Mouse (Mus musculus) kidney, embryonic 16.5 days (tissue): ENCODE data around the gene Irx6. TPM values are rescaled to one million over a fixed set of nuclear protein-coding genes. Genes with fewer than 3 reads are reported as not detected.

Source experiments
- ATAC-seq: fragments of 200-750 bp; cut with Nextera tagmentation; 2 replicates; pipeline ENCODE4 v1.8.0; 2017; ENCODE audit warnings: moderate TSS enrichment; ENCODE audit not compliant: low FRiP score, low TSS enrichment
- H3K27ac ChIP-seq: fragments of 300-500 bp; sonication (generic); 2 replicates; pipeline ENCODE4 v1.5.1; 2014; ENCODE audit warnings: low read length
- H3K27me3 ChIP-seq: fragments of 300-500 bp; sonication (generic); 2 replicates; pipeline ENCODE4 v1.6.1; 2014; ENCODE audit warnings: low read length, control low read depth, mixed read lengths; ENCODE audit not compliant: insufficient read depth
- H3K36me3 ChIP-seq: fragments of 300-500 bp; sonication (generic); 2 replicates; pipeline ENCODE4 v1.6.1; 2014; ENCODE audit warnings: low read length, control low read depth, mixed read lengths; ENCODE audit not compliant: insufficient read depth
- H3K4me1 ChIP-seq: fragments of 300-500 bp; sonication (generic); 2 replicates; pipeline ENCODE4 v1.6.1; 2014; ENCODE audit warnings: low read length, control low read depth, mixed read lengths; ENCODE audit not compliant: insufficient read depth
- H3K4me2 ChIP-seq: fragments of 300-500 bp; sonication (generic); replicated peaks from 2 replicates; pipeline ENCODE4 v1.6.1; 2014; ENCODE audit warnings: low read depth, low read length
- H3K4me3 ChIP-seq: fragments of 300-500 bp; sonication (generic); 2 replicates; pipeline ENCODE4 v1.5.1; 2014; ENCODE audit warnings: mild to moderate bottlenecking, low read length
- H3K9ac ChIP-seq: fragments of 300-500 bp; sonication (generic); replicated peaks from 2 replicates; pipeline ENCODE4 v1.6.1; 2014; ENCODE audit warnings: low read length
- H3K9me3 ChIP-seq: fragments of 300-500 bp; sonication (generic); 2 replicates; pipeline ENCODE4 v1.6.1; 2016; ENCODE audit warnings: low read length, control low read depth
- WGBS: fragments of 180-500 bp; shearing (Covaris S2); extraction: QIAGEN DNeasy Blood & Tissue Kit; methylation state at CpG from one replicate; pipeline ENCODE4 v1.1.7; 2014; 5-methylcytosine and 5-hydroxymethylcytosine counted together
- polyA plus RNA-seq: library from polyadenylated mRNA; unstranded; fragments of >200 nt; fragmentation: Nextera tagmentation; extraction: Ambion mirVana; gene quantifications from 2 replicates; pipeline ENCODE4 v1.2.1, GENCODE M21; 2015

The Irx6 gene
- polyA plus RNA-seq, 1 experiment from 2014 or later = 0.14 TPM

DNA sequence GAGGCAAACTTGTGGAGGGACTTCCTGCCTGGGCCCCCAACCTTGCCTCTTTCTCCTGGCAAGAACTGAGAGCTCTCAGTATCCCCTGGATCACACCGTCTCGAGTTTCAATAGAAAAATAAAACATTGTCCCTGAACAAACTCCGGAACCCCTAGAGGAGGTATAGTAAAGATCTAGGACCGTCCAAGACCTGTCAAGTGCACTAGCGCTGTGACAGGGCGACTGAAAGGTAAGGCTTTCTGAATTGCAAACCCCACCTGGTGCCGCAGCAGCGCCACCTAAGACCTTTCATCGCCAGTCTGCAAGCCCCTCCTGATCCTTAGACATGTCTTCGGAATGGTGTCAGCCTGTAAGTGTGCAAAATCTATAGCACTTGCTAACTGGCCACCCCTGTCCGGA, 987 bp upstream of the Irx6 start:
- H3K9me3 ChIP-seq = no peaks in the 10 kb centered on the region
- no peaks in the 10 kb centered on the region for H3K36me3 ChIP-seq
- H3K4me3 ChIP-seq = peak overlapping the region; percentile 54
- H3K4me2 ChIP-seq = peak overlapping the region; percentile 89
- ATAC-seq = no peak; the same call in 1 of the 2 replicates
- H3K27ac ChIP-seq = no peak overlapping the region
- H3K9ac ChIP-seq = no peak overlapping the region
- peaks cover 19% of the 10 kb centered on the region for H3K4me1 ChIP-seq
- WGBS = 2% methylated on average over 11 of the region's 11 CpGs
- H3K27me3 ChIP-seq = peaks cover 86% of the 10 kb centered on the region

DNA sequence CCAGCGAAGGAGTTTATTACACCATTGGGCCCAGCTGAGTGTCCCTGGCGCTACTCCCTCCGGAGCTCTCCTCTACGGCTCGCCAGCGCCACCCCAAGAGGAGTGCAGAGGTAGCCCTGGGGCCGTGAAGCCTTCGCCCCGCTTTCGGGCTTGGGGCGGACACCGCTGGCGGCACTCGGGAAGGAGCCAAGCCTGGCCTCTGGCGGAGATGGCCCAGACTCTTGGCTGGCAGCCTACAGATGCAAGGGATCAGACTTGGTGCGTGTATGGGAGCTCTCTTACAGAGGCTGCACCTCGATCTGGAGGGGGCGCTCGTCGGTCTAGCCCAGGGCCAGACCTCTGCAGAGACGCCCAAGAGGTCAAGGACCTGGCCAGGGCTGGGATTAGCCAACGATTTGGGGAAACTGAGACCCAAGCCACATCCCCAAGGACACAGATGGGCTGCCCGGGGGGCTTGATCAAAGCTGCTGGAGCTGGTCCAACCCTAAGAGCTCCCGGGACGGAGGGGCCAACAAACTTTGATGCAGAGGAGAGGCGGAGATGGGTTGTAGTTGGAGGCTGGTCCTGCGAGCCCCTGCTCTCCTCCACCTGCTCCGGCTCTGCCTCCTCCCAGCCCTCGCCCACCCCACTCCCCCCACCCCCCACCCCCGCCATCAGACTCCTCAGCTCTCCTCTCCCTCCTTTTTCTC, 389 bp upstream of the Irx6 start:
- Histone ChIP-seq H3K4me3 (peak overlapping the region; percentile 54), H3K4me2 (peak overlapping the region; percentile 89), H3K27me3 (peaks cover 88% of the 10 kb centered on the region), H3K27ac (no peak overlapping the region), H3K36me3 (no peaks in the 10 kb centered on the region), H3K4me1 (peaks cover 19% of the 10 kb centered on the region), H3K9me3 (no peaks in the 10 kb centered on the region), H3K9ac (peak overlapping the region; percentile 62; the same call in 1 of the 2 replicates)
- WGBS = 1% methylated on average over 28 of the region's 30 CpGs
- ATAC-seq = peak; percentile 80

DNA sequence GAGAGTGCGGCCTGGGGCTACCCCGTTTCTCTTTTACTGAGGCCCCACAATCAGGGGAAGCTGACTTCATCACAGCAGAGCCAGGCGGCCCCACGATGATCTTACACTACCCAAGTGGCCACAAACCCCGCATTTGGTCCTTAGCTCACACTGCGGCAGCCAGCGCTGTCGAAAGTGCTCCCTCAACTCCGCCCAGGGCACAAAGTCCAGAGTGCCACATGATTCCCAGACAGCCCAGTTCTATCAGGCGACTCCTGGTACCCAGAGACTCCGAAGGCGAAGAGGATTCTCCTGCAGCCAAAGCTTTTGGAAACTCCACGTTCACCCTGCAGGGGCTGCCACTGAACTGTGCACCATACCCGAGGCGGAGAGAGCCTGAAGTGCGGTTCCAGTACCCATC, 4.3 kb downstream of the Irx6 start:
- Histone ChIP-seq H3K4me1 (peaks cover 14% of the 10 kb centered on the region), H3K4me3 (peak overlapping the region; percentile 19), H3K4me2 (peak overlapping the region; percentile 45), H3K9me3 (no peaks in the 10 kb centered on the region), H3K36me3 (no peaks in the 10 kb centered on the region), H3K27ac (no peak overlapping the region), H3K27me3 (peaks cover 74% of the 10 kb centered on the region), H3K9ac (no peak overlapping the region)
- WGBS = 7% methylated on average over 16 of the region's 16 CpGs
- no peak for ATAC-seq

DNA sequence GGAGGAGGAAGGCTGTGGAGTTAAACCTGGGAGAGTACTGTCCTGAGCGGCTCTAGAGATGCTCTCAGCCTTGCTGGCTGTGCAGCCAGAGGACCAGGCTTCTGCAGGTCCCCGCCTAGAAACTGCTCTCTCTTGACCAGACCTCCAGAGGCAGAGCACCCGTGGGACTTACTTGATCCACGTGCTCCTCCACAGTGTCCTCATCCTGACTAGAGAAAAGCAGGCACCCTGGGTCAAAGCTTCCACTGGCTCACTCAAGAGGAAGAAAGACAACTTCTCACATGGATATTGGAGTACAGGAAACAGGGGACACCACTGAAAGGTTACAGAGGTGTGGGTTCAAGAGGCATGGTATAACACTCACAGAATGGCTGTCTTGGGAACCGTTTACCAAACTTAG, 23.3 kb downstream of the Irx6 start:
- Histone ChIP-seq H3K27me3 (no peaks in the 10 kb centered on the region), H3K4me2 (no peak overlapping the region), H3K36me3 (no peaks in the 10 kb centered on the region), H3K9ac (no peak overlapping the region), H3K4me1 (no peaks in the 10 kb centered on the region), H3K9me3 (no peaks in the 10 kb centered on the region), H3K4me3 (no peak overlapping the region), H3K27ac (no peak overlapping the region)
- no peak for ATAC-seq
- WGBS = 83% methylated on average over 5 of the region's 5 CpGs

DNA sequence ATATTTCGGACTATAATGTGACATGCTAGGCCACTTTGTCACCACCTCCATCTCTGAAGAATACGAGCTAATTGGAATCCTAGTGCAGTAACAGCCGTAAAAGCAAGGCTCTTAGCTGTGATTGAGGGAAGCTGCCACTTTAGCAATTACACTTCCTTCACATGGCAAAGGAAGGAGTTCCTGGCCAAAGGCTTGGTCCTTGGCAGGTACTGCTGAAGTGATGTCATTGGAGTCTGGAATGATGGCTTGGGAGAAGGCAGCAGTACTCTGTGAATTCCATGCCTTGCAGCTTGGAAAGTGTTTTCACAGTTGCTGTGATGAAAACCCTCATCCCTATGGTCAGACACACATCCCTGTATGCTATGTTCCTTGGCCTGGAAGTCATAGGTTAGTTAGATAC, 24.3 kb downstream of the Irx6 start:
- no peaks in the 10 kb centered on the region for H3K36me3 ChIP-seq
- no peaks in the 10 kb centered on the region for H3K4me1 ChIP-seq
- H3K4me2 ChIP-seq = no peak overlapping the region
- no peak overlapping the region for H3K9ac ChIP-seq
- no peak overlapping the region for H3K27ac ChIP-seq
- no peak overlapping the region for H3K4me3 ChIP-seq
- ATAC-seq = no peak
- no peaks in the 10 kb centered on the region for H3K9me3 ChIP-seq
- 53% methylated on average over 3 of the region's 3 CpGs for WGBS
- no peaks in the 10 kb centered on the region for H3K27me3 ChIP-seq

DNA sequence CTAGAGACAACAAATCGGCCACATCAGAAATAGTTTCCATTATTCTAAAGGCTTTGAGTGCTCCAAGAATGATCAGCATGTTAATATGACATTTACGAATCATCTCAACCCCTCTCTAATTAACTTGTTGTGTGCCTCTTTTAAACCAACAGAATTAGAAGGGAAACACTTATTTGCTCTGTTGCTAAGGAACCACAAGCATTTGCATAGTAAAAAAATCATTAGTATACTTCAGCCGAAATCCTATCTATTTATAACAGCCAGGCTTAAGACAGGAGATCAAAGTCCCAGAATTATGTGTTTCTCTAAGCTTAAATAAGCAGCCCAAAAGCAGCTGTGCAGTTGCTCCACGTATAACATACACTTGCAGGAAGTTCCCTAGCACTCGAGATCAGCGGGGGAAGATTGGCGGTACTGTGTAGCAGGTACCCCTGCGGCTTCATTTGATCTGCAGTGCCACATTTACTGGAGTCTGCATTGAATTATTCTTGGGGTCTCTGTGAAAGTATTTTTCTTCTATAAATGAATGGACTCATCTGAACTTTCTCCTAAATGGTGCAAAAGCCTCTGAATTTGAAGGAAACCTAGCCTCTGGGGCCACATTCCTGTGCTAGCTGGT, 25.9 kb downstream of the Irx6 start:
- no peaks in the 10 kb centered on the region for H3K27me3 ChIP-seq
- no peaks in the 10 kb centered on the region for H3K9me3 ChIP-seq
- H3K4me3 ChIP-seq = no peak overlapping the region
- H3K36me3 ChIP-seq = no peaks in the 10 kb centered on the region
- H3K9ac ChIP-seq = no peak overlapping the region
- ATAC-seq = no peak
- no peak overlapping the region for H3K27ac ChIP-seq
- no peak overlapping the region for H3K4me2 ChIP-seq
- H3K4me1 ChIP-seq = no peaks in the 10 kb centered on the region
- 58% methylated on average over 8 of the region's 8 CpGs for WGBS

DNA sequence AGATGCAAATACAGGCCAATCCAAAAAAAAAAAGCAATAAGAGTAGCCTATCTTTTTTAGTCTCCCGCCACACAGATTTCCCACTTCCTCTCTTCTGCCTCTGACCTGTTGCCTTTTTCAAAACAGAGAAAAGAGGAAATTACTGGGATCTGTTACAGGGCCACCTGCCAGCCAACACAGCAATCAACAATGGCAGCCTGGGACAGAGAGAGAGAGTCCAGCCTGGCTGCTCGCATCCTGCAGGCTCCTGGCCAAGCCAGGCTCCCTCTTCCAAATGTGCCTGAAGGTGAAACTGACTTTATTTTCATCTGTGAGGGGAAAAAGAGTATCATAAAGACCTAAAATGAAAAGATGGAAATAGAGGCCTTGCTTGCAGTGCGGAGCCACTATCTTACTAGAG, 29.3 kb downstream of the Irx6 start:
- no peak for ATAC-seq
- no peak overlapping the region for H3K9ac ChIP-seq
- WGBS = 72% methylated on average over 3 of the region's 3 CpGs

DNA sequence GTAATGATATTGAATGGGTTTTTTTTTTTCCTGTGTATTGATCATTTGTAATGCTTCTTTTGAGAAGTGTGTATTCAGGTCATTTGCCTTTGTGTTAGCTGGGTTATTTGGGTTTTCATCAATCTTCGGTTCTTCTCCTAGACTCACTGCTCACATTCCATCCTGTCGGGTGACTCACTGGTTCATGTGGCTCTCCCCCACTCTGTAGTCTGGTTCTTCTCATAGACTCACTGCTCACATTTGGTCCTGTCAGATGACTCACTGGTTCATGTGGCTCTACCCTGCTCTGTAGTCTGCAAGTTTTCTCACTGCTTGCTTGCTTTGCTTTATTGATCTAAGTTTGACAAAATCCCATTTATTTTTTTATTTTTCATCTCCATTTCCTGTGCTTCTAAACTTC, 32.2 kb downstream of the Irx6 start:
- Histone ChIP-seq H3K36me3 (no peaks in the 10 kb centered on the region), H3K4me1 (no peaks in the 10 kb centered on the region), H3K27ac (no peak overlapping the region), H3K9ac (no peak overlapping the region), H3K9me3 (no peaks in the 10 kb centered on the region; the same call in 1 of the 2 replicates), H3K4me2 (no peak overlapping the region), H3K27me3 (no peaks in the 10 kb centered on the region), H3K4me3 (no peak overlapping the region)
- no peak for ATAC-seq
- WGBS = 42% methylated on average over 2 of the region's 2 CpGs

More for the DNA sequence above, 29.3 kb downstream of the Irx6 start:
- Histone ChIP-seq H3K4me1 (no peaks in the 10 kb centered on the region), H3K36me3 (no peaks in the 10 kb centered on the region), H3K4me3 (no peak overlapping the region), H3K27me3 (no peaks in the 10 kb centered on the region), H3K4me2 (no peak overlapping the region), H3K9me3 (no peaks in the 10 kb centered on the region), H3K27ac (no peak overlapping the region)

DNA sequence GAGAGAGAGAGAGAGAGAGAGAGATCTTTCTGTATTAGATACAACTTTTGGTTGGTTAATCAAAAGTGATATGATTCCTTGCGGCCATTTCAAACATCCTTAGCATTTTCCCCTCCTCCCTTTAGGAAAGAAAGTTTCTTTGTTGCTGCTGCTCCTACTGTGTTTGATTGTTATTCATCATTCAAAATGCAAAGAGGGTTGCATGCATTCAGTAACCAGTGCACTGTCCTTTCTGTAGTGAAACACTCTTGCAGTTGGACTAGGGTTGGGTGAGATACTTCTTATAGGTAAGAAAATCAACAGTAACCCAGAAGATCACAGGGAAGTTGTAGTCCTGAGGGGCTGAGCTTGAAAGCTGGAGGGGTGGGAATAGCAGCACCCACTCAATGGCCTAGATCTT, 39.2 kb downstream of the Irx6 start:
- no peaks in the 10 kb centered on the region for H3K4me1 ChIP-seq
- H3K9me3 ChIP-seq = no peaks in the 10 kb centered on the region; the same call in 1 of the 2 replicates
- H3K27ac ChIP-seq = no peak overlapping the region
- no peaks in the 10 kb centered on the region for H3K36me3 ChIP-seq
- H3K4me2 ChIP-seq = no peak overlapping the region
- no peak for ATAC-seq
- H3K4me3 ChIP-seq = no peak overlapping the region
- H3K9ac ChIP-seq = no peak overlapping the region
- H3K27me3 ChIP-seq = no peaks in the 10 kb centered on the region
- WGBS = 95% methylated on average over 1 of the region's 1 CpGs

DNA sequence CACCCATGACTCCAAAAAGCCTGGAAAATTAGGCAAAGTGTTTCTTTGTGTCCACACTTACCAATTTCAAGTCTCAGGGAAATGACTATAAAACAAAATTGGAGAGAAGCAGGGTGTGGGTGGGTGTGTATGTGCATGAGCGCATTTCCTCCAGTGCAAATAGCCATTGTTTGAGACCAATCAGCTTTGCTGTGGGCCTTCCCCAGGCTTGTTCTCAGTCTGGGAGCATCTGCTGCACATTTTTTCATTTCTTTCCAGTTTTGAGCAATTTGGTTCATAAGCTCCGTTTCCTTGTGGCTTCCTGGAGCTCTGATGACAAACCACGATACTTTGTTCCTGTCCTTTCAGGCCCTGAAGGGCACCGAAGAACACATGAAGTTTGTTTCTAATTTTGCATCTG, 43.3 kb downstream of the Irx6 start:
- Histone ChIP-seq H3K9ac (no peak overlapping the region), H3K36me3 (no peaks in the 10 kb centered on the region), H3K27ac (no peak overlapping the region), H3K27me3 (no peaks in the 10 kb centered on the region; the same call in 1 of the 2 replicates), H3K4me3 (no peak overlapping the region), H3K9me3 (no peaks in the 10 kb centered on the region), H3K4me2 (no peak overlapping the region), H3K4me1 (no peaks in the 10 kb centered on the region)
- ATAC-seq = no peak
- WGBS = 76% methylated on average over 4 of the region's 4 CpGs
